Mouse (Mus musculus): ENCODE measurements around the gene Zbtb38.

Gene Zbtb38

DNA sequence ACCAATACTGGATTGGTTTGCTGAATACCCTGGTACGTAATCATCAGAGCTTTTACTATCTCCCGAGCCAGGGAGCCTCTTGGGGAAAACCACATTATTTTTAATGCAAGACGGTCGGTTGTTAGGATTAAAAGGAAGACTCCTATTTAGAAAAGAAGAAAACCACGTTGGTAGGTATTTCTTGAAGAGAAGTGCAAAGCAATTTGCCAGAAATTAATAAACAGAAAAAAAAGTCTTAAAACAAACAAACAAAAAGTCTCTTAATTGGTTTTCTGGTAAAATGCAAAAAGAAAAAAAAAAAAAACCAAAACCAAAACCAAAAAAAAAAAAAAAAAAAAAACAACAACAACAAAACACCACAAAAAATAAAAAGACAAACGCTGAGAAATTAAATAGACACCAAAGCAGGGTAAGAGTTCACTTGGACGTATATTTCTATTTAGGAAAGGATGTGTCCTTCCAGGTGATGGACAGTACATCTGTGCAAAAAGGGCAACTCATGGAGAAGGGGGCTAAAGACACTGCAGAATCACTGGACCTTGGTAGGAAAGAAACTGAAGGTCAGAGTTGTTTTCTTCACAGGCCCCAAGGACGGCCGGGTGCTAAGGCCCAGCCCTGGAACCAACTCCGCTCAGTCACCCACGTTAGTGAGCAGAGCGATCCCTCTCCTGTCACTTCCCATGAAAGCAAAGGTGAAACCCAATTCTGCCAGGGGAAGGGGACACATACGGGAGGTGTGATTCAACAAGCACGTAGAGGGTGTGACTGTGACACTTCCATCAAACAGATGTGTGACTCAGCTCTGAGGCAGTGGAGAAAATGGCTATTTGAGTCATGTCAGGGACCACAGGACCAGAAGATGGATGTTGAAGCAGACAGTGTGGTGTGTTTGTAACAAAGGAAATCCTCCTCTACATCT lies 38.9 kb downstream of the Zbtb38 start:
- no peak for DNase-seq

DNA sequence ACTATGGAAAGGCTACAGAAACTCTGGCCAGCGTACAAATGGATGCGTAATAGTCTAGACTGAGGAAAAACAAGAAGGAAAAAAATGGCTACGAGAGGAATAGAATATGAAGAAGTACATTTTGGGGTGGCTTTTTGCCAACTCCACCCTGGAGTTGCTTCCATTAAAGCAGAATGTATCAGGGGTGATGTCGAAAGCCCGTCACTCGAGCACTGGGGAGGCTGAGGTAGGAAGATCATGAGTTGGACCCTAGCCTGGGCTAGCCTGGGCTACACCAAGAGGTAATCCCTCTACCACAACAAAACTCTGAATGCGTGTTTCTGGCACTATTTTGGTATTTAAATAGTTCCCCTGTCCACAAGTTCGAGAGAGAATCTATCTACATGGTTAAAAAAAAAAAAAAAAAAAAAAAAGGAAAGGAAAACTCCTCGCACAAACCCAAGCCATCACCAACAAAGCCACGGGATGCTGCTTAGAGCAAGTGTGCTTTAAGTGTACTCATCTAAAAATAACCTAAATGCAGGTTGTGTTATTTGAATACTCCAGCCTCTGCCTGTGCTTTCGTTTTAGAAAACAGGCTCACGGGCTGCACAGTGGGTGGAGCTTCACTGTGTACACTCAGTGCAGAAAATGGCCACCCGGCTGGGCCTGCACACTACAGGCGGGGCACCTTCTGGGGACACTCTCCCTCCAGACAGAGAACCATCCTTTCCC lies 39.7 kb downstream of the Zbtb38 start:
- no peak for DNase-seq

DNA sequence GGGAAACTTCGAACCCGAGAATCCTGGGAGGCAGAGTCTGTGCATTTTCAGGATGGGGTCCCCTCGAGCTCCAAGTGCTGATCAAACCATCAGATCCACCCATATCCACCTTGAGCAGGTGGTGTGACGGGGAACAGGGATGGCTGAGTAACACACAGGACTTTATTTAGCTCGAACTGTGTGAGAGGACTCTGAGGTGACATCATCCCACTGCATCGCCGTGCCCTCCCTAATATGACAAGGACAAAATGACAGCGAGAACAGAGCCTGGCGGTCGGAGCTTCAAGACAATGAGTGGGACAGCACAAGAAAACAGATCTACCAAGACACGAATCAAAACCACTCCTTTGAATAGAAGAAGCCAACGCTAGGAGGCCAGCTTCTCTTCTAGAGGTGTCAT lies 40.6 kb downstream of the Zbtb38 start:
- DNase-seq = no peak

DNA sequence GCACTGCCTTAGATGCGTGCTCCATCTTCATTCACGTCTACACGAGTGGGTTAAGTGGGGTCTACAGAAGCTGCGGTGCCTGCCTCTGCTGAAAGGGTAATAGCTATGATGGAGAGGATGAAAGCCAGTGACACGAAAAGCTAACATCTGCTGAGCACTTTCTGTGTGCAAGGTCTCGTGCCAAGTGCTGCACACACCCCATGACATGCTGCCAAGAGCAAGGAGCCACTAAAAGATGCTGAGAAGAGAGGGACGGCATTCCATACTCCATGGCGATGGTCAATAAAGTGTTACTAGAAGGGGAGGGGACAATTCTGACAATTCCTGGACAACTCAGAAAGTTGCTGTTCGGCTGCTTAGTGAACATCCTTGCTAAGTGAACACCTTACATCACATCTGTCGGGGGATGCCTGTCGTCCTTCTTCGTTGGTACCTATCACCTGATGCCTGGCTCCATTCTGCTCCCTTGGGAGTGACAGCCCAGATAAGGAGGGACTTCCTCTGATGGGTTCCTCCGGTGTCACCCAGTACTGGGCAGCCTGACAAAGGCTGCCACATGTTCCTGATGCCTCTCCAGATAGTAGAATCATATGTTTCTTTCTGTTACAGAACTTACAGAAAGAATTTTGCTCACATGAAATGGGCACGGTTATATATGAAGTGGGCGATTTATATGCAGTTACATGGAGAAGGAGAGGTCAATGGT lies 42.2 kb downstream of the Zbtb38 start:
- DNase-seq = no peak

DNA sequence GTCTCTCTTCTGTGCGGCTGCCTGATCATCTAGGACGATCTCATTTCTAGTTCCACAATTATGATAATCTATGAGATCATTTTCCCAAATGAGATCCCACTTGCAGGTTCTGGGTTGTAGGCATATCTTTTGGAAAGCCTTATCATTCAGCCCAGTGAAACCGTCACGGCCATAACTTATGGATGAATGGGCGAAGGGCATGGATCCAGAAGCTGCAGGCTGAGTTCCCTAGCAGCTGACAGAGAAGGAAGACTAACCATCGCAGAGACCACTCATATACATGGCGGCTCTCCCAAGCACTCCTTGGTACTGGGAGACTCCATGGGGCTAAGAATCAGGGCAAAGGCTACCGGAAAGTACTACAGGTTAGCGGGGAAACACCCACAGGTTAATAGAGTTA lies 43.7 kb downstream of the Zbtb38 start:
- DNase-seq = no peak

DNA sequence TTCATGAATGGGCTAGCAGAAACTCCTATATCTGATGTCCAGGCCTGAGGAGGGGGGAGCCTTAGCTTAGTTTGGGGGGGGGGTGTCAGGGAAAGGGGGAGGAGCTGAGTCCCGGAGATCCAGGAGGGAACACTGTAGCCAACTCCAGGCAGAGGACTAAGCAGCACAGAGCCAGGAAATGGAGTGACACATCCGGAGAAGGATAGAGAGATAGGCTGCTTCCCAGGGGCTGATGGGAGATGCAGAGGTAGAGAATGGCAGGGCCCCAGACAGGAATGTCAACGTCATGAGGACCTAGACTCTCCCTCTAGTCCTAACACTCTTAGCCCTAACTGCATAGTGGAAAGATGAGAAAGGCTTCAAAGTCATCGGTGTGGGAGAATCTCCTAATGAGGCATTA lies 44.7 kb downstream of the Zbtb38 start:
- no peak for DNase-seq

DNA sequence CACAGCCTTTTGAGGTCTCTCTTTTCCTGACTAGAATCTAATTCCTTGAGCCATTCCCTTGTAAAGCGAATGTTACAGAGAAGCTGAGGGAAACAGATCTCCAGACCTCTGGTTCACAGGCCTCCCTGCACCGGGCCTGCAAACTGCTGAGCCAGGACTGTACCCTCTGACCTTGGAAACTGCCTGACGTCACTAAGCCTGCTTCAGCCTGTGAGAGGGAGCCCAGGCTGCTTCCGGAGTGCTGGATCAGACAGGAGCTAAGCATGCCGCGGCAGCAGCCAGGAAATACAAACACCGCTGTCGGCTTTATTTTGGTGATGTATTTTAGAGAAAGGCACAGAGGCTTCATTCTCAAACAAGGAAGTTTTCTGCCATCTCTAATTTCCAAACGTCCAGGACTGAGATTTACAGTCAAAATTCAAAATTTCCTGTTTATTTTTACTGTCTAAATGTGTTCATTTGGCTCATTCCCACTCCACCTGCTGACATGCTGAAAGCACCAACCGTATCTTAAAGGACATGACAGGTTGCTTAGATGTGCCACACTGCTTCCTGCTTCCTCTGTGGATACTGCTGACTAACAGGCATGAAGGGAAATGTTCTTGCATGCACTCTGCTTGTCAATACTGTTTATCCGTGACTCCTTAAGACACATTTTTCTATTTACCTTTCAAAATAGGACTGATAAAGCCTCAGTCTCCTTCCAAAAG lies 46.9 kb downstream of the Zbtb38 start:
- DNase-seq = peak; percentile 75

DNA sequence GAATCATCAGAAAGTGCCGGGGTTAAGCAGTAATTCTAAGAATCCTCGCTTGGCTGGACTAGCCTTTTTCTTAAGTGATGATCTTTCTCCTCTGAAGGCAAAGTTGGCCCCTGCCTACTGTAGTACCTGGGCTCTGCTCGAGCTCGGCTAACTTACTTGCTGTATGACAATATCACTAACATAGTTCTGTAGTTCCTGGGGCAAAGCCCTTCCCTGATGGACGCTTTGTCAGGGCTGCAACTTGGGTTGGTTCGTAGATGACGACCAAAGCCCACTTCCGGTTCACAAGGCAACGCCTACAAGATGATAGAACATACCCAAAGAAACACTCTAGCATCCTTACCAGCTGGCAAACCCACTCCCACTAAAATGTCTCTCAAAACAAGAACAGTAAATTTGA lies 47.7 kb downstream of the Zbtb38 start:
- no peak for DNase-seq

DNA sequence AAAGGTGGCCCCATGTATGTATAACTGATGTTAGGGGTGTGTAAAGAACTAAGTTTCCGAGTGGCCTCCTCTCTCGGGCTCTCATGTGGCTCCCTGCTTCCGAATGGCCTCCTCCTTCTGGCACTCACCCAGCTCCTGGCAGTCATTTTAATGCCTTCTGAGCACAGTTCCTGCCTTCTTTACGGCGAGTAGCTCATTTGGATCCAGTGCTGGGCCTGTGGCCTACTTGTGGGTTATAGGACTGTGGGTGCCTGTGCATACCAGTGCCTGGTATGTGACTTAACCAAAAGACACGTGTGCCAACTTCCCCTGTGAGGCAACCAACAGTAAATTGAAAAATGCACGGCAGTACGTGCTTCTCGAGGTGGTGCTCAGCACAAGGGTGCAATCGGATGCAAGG lies 50.7 kb downstream of the Zbtb38 start:
- DNase-seq = peak; percentile 67

DNA sequence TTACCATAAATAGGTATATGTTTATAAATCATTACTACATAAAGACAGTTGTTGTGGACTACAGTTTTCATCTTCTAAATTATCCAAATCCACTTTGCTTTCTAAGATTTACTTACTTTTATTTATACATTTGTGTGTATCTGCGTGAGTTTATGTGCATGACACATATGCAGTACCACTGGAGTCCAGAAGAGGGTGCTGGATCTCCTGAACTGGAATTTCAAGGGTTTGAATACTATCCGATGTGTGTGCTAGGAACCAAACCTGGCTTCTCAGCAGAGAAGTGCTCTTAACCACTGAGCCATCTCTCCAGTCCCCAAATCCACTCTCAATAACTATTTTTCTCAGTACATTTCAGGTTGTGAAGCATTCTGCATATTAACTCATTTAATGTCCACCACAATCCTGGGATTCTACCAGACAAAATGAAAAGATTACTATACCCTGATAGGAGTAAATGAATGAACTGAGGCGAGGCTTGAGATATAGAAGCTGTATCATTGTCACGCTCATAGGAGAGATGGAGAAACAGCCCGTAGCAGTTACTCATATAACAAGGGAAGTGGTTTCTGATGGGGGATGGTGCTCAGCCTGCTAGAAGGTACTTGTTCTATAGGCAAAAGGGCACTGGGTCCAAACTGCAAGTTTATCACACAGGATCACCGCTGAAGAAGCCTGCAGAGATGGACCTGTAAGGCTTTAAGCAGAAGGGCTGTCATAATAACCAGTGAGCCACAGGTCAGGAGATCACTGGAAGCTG lies 53.2 kb downstream of the Zbtb38 start:
- no peak for DNase-seq

DNA sequence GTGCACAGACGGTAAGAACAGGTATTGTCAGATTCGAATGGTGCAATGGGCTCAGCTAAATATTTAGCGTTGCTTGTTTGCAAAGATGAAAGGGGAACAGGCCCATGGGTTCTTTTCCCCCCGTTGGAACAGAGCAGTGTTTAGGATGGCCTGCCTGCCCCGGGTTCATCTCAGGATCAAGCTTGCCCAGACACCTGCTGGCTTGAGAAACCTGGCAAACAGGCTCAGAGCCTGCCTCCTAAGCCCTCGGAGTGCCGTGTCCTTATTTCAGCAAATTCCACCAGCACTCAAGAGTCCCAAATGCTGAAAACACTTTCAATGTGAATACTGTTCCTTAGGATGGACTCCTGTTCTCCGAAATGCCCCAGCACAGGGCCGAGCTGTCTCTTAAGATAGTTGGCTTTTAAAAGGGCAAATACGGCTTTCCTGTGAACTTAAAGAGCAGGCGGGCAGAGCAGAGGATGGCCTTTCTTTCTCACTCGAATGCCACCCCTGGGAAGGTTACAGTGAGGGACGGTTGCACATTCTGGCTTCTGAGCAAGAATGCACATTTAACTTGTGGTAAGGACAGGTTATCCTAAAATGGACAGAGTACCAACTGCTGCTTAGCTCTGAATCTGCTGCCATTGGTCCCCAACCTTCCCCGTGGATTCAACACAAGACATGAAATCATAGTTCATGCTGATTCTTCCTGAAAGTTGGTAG lies 55.7 kb downstream of the Zbtb38 start:
- no peak for DNase-seq

DNA sequence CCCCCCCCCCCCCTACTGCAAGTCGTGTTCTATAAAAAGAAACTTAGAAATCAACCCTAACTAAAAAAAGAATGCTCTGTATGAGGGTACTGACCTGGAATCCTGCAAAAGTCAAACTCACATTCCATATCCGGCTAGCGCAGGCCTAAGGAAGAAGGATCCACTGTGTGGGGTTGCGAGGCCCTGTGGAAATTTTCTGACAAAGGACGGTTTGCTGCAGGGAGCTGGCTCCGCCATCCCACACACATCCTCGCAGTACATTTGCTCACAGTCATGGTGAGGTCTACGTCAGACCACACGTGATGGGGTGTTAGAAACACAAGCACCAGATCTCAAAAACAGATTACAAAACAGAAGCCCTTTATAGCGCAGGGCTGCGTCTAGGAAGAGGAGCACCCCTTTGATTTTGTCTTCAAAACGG lies 56.5 kb downstream of the Zbtb38 start:
- DNase-seq = no peak

DNA sequence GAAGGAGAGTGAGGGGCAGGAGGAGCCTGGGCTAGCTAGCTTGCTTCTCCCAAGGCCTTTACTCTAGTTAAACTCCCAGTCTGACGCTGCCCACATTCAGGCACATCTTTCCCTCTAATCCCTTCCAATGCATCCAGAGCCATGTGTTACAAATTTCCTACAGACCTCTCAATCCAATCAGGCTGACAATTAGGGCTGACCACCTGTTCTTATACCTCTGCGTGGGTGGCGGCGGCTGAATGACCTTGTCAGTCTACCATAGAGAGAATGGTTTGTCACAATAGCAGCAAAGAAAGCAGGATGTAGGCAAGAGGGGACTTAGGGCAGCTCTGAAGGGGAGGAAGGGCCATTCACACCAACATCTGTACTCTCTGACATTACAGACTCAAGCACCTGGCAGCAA lies 62.2 kb downstream of the Zbtb38 start:
- no peak for DNase-seq

DNA sequence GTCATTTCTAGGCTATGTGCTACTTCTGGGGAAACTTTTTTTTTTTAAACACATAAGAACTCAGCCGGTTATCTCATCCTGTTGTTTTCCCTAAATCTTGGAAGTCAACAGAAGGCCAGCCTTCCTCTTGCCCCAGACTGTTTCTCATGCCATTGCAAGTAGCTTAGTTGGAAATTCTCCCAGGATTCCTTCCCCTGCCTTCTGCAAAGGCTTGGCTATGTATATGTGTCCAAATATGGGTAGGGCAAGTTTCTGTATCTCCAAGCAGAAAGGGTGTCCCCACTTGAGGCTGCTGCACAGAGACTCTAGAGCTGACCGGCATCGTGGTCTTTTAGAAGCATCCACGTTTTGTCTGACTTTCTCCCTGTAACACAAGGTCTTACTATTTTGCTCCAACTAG lies 63.6 kb downstream of the Zbtb38 start:
- no peak for DNase-seq

DNA sequence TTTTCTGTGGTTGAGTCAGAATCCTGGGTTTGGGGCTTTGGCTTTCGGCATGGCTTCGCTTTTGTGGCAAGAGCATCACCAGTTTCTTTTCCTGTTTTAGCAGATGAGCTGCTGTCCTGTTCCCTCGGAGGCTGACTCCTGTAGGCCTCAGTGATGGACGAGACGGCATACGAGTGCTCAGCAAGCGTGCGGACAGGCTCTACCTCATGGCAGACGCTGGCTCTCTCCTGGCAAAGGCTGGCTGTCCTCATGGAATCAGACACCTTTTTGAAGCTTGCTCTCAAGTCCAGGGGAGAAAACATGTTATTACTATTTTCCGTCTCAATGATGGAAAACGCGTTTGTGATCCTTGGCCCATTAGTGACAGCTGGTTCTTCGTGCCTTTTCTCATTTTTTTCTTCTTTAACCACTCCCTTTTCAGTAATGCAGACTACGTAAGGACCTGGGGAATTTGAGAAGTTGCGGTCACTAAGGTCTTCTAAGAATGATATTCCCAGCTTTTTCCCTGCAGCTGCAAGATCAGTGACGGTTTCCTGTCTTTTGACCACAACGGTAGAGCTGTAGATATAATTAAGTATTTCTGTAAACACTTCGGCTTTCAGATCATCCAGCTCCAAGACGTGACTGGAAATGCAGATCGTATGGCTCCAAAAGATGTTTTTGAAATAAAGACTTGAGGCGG lies 64.3 kb downstream of the Zbtb38 start:
- no peak for DNase-seq

DNA sequence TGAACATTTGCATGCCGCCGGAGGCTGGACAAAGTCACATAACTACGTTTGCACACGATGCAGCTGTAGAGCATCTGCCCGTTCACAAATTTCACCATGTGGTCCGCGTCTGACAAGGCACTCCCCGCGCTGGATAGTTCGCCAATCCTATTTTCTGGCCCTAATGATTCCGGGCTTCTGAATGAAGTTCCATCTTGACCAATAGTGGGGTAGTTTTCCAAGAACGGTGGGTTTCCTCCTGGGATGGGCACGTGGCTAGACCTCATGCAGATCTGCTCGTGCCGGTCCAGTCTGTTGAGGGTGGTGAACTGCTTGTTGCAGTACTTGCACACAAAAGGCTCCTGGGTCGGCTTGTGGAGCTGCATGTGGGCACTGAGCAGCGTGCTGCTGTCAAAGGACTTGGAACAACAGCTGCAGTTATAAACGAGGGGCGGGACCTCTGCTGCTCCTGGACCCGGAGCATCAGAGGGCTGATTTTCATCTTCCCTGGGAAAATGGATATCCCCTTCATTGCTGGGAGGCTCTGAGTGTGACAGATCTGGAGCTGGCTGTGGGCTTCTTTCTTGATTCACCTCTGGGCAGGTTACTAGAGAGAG lies 64.9 kb downstream of the Zbtb38 start:
- no peak for DNase-seq

DNA sequence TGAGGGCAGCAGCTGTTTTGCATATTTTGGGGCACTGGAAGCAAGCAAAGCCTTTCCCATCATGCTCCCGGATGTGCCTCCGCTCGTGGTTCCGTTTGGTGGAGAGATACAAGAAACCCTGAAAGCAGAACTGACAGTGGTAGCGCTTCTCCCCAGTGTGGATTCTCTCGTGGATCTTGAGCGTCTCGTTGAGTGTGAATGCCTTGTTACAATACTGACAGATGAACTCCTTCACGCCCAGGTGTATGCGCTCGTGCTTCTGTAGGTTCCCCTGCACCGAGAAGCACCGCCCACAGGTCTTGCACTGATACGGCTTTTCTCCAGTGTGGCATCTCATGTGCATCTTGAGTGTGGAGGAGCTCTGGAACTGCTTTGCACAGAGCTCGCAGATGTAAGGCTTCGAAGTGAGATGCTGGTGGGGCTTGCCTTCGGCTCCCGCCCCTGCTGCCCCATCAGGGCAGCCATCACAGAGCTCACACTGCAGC lies 67.0 kb downstream of the Zbtb38 start:
- no peak for DNase-seq

DNA sequence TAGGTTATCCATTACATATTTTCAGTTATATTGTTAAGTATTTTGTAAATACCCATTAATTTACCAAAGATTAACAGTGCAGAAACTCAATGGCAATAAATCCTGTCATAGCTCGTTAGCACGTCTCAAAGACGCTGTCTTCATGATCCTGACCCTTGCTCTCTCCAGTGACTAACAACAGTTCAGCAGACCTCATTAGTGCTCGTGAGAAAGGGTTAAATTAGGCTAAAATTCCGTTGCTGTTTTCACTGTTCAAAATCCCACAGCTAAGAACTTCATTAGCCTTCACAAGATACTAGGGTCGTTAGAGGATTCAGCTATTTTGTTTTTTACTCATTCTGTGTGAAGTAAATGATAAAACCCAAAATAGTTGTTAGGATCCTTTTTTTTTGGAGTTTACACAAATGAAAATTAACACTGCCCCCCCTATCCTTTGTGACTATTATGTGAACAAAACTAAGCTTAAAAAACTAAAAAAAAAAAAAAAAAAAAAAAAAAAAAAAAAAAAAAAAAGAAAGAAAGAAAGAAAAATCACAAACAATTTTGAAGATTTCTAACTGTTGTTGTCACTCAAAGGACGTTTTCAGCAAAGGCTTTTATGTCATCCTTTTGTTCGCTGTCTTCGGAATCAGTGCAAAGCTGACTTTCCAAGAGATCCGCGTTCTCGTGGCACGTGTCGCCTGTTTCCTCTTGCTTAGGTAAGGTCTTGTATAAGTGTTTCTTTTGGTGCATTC lies 67.6 kb downstream of the Zbtb38 start:
- DNase-seq = no peak

DNA sequence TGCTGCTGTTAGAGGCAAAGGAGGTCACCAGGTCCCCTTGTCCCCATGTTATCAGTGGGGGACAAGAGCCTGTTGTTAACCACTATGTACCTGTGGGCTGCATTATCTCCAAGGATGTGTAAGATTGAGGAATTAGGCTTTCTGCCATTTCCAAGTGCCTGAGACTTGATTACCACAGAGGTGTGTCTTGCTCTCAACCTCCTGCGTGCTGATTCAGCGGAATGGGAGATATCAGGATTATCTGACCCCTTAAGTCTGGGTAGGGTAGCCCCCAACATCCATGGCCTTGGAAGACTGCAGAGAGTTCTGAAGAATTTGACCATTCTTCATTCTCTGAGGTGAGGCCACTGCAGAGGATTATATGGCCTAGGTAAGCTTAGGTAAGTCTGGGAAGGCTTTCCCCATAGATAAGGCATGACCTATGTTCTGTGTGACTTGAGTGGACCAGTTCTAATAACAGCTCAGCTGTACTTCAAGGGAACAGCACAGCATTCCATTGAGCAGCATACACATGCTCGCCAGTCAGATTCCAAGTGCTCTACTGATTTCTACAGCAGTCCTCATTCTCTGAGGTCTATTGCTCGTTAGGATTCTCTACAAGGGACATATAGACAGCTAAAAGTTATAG lies 68.4 kb downstream of the Zbtb38 start:
- no peak for DNase-seq

Data from cerebellum, adult 9-10 months (tissue).